Mouse (Mus musculus) lung, embryonic 15.5 days (tissue): ENCODE data around the gene Catsper3. TPM values are rescaled to one million over a fixed set of nuclear protein-coding genes. Genes with fewer than 3 reads are reported as not detected.

Experiments used
- ATAC-seq: fragments of 200-750 bp; cut with Nextera tagmentation; 2 replicates; pipeline ENCODE4 v1.8.0; 2017; ENCODE audit warnings: moderate number of reproducible peaks, borderline replicate concordance; ENCODE audit not compliant: low FRiP score, low TSS enrichment; ENCODE audit errors: extremely low read depth
- H3K27ac ChIP-seq: fragments of 300-500 bp; sonication (generic); 2 replicates; pipeline ENCODE4 v1.5.1; 2015; ENCODE audit warnings: moderate library complexity, mild to moderate bottlenecking, inconsistent platforms
- H3K27me3 ChIP-seq: fragments of 300-500 bp; sonication (generic); 2 replicates; pipeline ENCODE4 v1.6.1; 2015; ENCODE audit warnings: inconsistent platforms
- H3K36me3 ChIP-seq: fragments of 300-500 bp; sonication (generic); 2 replicates; pipeline ENCODE4 v1.6.1; 2015; ENCODE audit warnings: inconsistent platforms
- H3K4me1 ChIP-seq: fragments of 300-500 bp; sonication (generic); 2 replicates; pipeline ENCODE4 v1.6.1; 2015; ENCODE audit warnings: inconsistent platforms
- H3K4me2 ChIP-seq: fragments of 300-500 bp; sonication (generic); 2 replicates; pipeline ENCODE4 v1.6.1; 2015; ENCODE audit warnings: inconsistent platforms, mild to moderate bottlenecking, moderate library complexity
- H3K4me3 ChIP-seq: fragments of 300-500 bp; sonication (generic); 2 replicates; pipeline ENCODE4 v1.5.1; 2015; ENCODE audit warnings: mild to moderate bottlenecking, inconsistent platforms
- H3K9ac ChIP-seq: fragments of 300-500 bp; sonication (generic); 2 replicates; pipeline ENCODE4 v1.6.1; 2015; ENCODE audit warnings: inconsistent platforms
- H3K9me3 ChIP-seq: fragments of 300-500 bp; sonication (generic); 2 replicates; pipeline ENCODE4 v1.6.1; 2016; ENCODE audit warnings: inconsistent platforms
- WGBS: fragments of 180-500 bp; shearing (Covaris S2); methylation state at CpG from one replicate; pipeline ENCODE4 v1.1.7; 2015; 5-methylcytosine and 5-hydroxymethylcytosine counted together
- polyA plus RNA-seq: library from polyadenylated mRNA; unstranded; fragments of >200 nt; fragmentation: Nextera tagmentation; extraction: Ambion mirVana; gene quantifications from 2 replicates; pipeline ENCODE4 v1.2.1, GENCODE M21; 2015

Catsper3 gene
- polyA plus RNA-seq, 1 experiment from 2014 or later = not detected

GRCm38 (mm10) chr13:55836786-55837780, 52.7 kb downstream of the Catsper3 start:
- no peak overlapping the region for H3K4me2 ChIP-seq

GRCm38 (mm10) chr13:55840223-55840622, 55.9 kb downstream of the Catsper3 start:
- H3K9me3 ChIP-seq = no peaks in the 10 kb centered on the region
- H3K27ac ChIP-seq = no peak overlapping the region
- no peaks in the 10 kb centered on the region for H3K36me3 ChIP-seq
- 50% methylated on average over 14 of the region's 14 CpGs for WGBS
- peaks cover 6% of the 10 kb centered on the region; the same call in 1 of the 2 replicates for H3K4me1 ChIP-seq
- peaks cover 82% of the 10 kb centered on the region for H3K27me3 ChIP-seq
- no peak overlapping the region for H3K4me3 ChIP-seq
- H3K9ac ChIP-seq = no peak overlapping the region
- no peak overlapping the region for H3K4me2 ChIP-seq
- no peak for ATAC-seq

More at GRCm38 (mm10) chr13:55836786-55837780, 52.7 kb downstream of the Catsper3 start:
- H3K9me3 ChIP-seq = no peaks in the 10 kb centered on the region
- H3K27me3 ChIP-seq = peaks cover 99% of the 10 kb centered on the region
- 5% methylated on average over 32 of the region's 32 CpGs for WGBS
- H3K4me3 ChIP-seq = no peak overlapping the region
- no peak overlapping the region for H3K9ac ChIP-seq
- H3K27ac ChIP-seq = no peak overlapping the region
- peaks cover 6% of the 10 kb centered on the region; the same call in 1 of the 2 replicates for H3K4me1 ChIP-seq
- no peaks in the 10 kb centered on the region for H3K36me3 ChIP-seq
- ATAC-seq = no peak

DNA sequence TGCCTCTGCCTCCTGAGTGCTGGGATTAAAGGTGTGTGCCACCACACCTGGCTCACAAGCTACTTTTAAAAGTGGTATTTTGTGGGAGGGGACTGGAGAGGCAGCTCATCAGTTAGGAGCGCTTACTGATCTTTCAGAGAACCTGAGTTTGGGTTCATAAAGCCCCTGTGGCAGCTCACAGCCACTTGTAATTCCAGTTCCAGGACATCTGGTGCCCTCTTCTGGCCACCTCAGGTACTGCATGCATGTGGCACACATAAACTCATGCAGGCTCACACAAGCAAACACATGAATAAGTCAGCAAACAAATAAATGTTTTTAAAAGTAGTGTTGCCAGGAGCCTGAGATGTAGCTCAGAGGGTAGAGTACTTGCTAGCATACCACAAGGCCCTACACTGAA, 59.3 kb downstream of the Catsper3 start:
- Histone ChIP-seq H3K27me3 (peaks cover 74% of the 10 kb centered on the region), H3K4me2 (no peak overlapping the region), H3K4me1 (peaks cover 18% of the 10 kb centered on the region), H3K36me3 (no peaks in the 10 kb centered on the region), H3K9ac (no peak overlapping the region), H3K27ac (no peak overlapping the region), H3K9me3 (no peaks in the 10 kb centered on the region), H3K4me3 (no peak overlapping the region)
- WGBS = 91% methylated on average over 1 of the region's 1 CpGs
- no peak for ATAC-seq

DNA sequence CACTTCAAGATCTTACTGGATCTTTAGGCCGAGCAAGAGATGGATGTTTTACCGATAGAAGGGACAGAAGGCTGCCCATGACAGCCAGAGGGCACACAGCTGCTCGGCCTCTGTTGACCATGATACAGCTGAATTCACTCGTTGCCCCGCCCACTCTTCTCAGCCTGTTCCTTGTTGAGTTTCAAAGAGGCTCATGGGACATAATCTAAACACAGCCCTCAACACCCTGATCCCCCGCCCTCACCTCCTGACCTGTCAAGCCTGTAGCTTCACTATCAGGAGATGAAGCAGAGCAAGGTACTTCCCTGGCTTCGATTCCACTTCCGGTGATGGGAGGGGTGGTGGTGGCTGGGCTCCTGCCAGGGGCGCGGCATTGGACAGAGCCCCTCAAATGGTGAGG, 63.4 kb downstream of the Catsper3 start:
- Histone ChIP-seq H3K4me3 (no peak overlapping the region), H3K9ac (no peak overlapping the region), H3K27ac (no peak overlapping the region), H3K36me3 (no peaks in the 10 kb centered on the region), H3K4me2 (peak overlapping the region; percentile 41), H3K27me3 (peaks cover 38% of the 10 kb centered on the region), H3K4me1 (peaks cover 22% of the 10 kb centered on the region), H3K9me3 (no peaks in the 10 kb centered on the region)
- 0 out of 2 replicates have a peak, but pooled peaks have one; percentile 24 for ATAC-seq
- WGBS = 12% methylated on average over 10 of the region's 10 CpGs

GRCm38 (mm10) chr13:55848604-55849190, 64.3 kb downstream of the Catsper3 start:
- WGBS = 12% methylated on average over 13 of the region's 13 CpGs
- H3K27me3 ChIP-seq = peaks cover 38% of the 10 kb centered on the region
- H3K27ac ChIP-seq = no peak overlapping the region
- H3K9me3 ChIP-seq = no peaks in the 10 kb centered on the region
- peaks cover 22% of the 10 kb centered on the region for H3K4me1 ChIP-seq
- H3K36me3 ChIP-seq = no peaks in the 10 kb centered on the region
- ATAC-seq = peak; percentile 20; the same call in 1 of the 2 replicates
- H3K4me2 ChIP-seq = no peak overlapping the region
- H3K4me3 ChIP-seq = no peak overlapping the region
- no peak overlapping the region for H3K9ac ChIP-seq

- Histone ChIP-seq H3K4me1 (peaks cover 25% of the 10 kb centered on the region), H3K27ac (no peak overlapping the region), H3K27me3 (peaks cover 33% of the 10 kb centered on the region), H3K36me3 (no peaks in the 10 kb centered on the region), H3K4me2 (no peak overlapping the region), H3K9ac (no peak overlapping the region), H3K4me3 (no peak overlapping the region), H3K9me3 (no peaks in the 10 kb centered on the region)
- WGBS = 71% methylated on average over 5 of the region's 5 CpGs
- no peak for ATAC-seq
Observed at GRCm38 (mm10) chr13:55850726-55851125, 66.4 kb downstream of the Catsper3 start.

GRCm38 (mm10) chr13:55852205-55852604, 67.8 kb downstream of the Catsper3 start:
- Histone ChIP-seq H3K4me3 (no peak overlapping the region), H3K4me2 (no peak overlapping the region), H3K4me1 (peaks cover 29% of the 10 kb centered on the region), H3K27me3 (peaks cover 27% of the 10 kb centered on the region), H3K36me3 (no peaks in the 10 kb centered on the region), H3K9me3 (no peaks in the 10 kb centered on the region), H3K9ac (no peak overlapping the region), H3K27ac (no peak overlapping the region)
- ATAC-seq = no peak
- WGBS = 68% methylated on average over 3 of the region's 3 CpGs

GRCm38 (mm10) chr13:55855793-55856192, 71.4 kb downstream of the Catsper3 start:
- 42% methylated on average over 7 of the region's 7 CpGs for WGBS
- H3K27me3 ChIP-seq = peaks cover 32% of the 10 kb centered on the region
- no peaks in the 10 kb centered on the region for H3K9me3 ChIP-seq
- ATAC-seq = peak; percentile 84
- H3K4me3 ChIP-seq = no peak overlapping the region
- no peaks in the 10 kb centered on the region for H3K36me3 ChIP-seq
- H3K4me2 ChIP-seq = no peak overlapping the region
- no peak overlapping the region for H3K27ac ChIP-seq
- no peak overlapping the region for H3K9ac ChIP-seq
- H3K4me1 ChIP-seq = 0 out of 2 replicates have a peak, but pooled peaks cover 9% of the 10 kb centered on the region

DNA sequence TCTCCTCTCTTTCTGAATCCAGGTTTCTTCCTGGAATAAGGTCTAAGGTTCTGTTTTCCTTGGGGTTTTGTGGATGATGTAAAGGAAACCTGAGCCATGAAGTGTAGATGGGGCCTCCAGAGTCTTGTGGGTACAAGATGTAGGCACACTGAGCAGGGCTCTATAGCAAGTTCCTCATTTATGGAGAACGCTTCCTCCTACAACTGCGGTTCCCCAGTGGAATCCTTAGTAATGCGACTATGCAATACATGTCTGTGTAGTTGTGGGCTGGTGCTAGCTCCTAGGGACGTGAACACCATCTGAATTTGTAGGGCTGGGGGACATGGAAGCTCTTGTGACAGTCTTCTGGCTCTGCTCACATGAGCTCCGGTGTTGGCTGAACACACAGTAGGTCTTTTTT, 74.1 kb downstream of the Catsper3 start:
- no peaks in the 10 kb centered on the region for H3K9me3 ChIP-seq
- H3K36me3 ChIP-seq = no peaks in the 10 kb centered on the region
- no peak overlapping the region for H3K27ac ChIP-seq
- H3K27me3 ChIP-seq = peaks cover 32% of the 10 kb centered on the region
- 0 out of 2 replicates have a peak, but pooled peaks cover 9% of the 10 kb centered on the region for H3K4me1 ChIP-seq
- no peak for ATAC-seq
- no peak overlapping the region for H3K4me2 ChIP-seq
- WGBS = 88% methylated on average over 5 of the region's 5 CpGs
- H3K9ac ChIP-seq = no peak overlapping the region
- no peak overlapping the region for H3K4me3 ChIP-seq

Other genes starting within 250 kb of the Catsper3 start
- gene Ddx41, start 247.9 kb upstream of the Catsper3 start, polyA plus RNA-seq = 65.7 and 67.2 TPM in 2 replicates
- gene Fam193b, start 213.4 kb upstream of the Catsper3 start, polyA plus RNA-seq = 33.4 and 40.3 TPM in 2 replicates
- 179 and 184 TPM in 2 replicates for gene Tmed9, start 210.8 kb upstream of the Catsper3 start, polyA plus RNA-seq
- gene B4galt7, start 184.7 kb upstream of the Catsper3 start, polyA plus RNA-seq = 25.1 and 29.1 TPM in 2 replicates
- gene Caml, start 161.6 kb upstream of the Catsper3 start, polyA plus RNA-seq = 53.1 and 58.4 TPM in 2 replicates
- gene Ddx46, start 149.5 kb upstream of the Catsper3 start, polyA plus RNA-seq = 29.0 and 31.6 TPM in 2 replicates
- gene B230219D22Rik, start 91.4 kb upstream of the Catsper3 start, polyA plus RNA-seq = 59.3 and 64.9 TPM in 2 replicates
- 93.0 TPM in 2 replicates for gene Txndc15, start 69.9 kb upstream of the Catsper3 start, polyA plus RNA-seq
- gene Pcbd2, start 57.2 kb upstream of the Catsper3 start, polyA plus RNA-seq = 57.9 and 60.5 TPM in 2 replicates
- gene Pitx1, start 51.6 kb downstream of the Catsper3 start, polyA plus RNA-seq = 1.1 and 1.2 TPM in 2 replicates